Mouse (Mus musculus): ENCODE data around the gene Slc44a3.

Gene Slc44a3

DNA sequence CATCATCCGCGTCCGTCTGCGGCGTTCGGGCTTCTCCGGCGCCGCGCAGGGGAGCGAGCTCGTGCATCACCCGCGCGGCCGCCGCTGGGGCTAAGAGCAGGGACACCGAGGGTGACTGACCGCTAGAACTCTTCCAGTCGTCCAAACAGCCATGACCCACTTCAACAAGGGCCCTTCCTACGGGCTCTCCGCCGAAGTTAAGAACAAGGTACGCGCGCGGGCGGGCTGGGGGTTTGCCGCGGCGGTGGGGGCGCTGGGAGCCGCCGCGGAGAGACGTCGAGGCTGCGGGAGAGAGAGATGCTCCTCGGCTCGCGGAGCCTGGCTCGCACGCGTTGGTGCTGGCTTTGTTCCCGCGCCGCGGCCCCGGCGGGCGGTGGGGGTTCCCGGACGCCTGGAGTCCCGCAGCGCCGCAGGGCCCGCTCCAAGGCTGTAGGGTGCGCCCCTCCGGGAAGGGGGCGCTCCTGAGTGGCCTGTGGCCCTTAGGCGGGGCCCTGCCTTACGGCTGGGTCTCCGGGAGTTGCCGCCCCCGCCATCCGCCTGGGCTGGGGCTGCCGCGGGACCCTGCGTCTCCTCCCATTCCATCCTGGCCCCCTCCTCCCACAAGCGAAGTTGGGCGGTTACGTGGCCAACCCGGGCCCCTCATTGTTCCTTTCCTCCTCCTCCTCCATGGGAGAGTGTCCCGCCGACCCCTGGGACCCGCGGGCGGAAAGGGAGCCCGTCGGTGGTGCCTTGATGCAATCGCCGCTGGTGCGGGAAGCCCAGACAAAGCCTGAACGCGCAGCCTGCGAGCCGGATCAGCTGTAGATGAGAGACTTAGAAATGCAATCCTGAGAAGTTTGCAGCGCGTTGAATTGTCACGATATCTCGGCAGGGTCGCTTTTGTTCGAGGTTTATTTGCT, 105.3 kb downstream of the Slc44a3 start:
- peak; percentile 95 for DNase-seq (ENCODE audit: low read depth)

DNA sequence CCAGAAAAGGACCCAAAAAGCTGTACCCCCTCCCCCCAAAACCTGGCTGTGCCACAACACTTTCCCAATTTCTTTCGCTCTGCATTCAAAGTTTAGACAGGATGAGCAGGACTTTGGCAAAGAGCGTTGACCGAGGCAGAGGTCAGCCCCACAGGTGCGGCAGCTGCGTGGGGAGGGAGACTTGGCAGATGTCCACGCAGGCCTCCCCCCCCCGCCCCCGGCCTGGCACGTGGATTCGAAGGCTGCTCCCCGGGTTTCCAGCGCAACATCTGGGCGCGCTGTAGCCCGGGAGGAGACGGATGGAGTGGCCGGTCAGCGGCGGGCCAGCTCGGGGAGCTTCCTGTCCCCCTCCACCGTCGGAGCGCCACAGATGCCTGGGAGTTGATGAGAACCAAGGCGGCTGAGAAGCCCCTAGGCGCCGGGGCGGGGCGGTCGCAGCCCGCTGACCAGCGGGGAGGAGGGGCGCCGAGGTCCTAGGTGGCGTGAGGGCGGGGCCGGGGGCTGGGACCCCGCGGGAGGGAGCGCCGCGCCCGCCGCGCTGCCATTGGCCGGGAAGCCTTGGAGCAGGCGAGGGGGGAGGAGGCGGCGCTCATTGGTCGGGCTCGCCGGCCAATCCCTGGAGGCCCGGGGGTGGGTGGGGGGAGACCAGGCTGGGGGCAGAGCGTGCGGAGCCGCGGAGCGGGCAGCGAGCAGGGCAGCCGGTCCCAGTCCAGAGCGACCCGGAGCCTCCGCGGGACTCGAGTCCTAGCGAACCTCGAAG, 106.2 kb downstream of the Slc44a3 start, which contains the start of gene Cnn3:
Gene Cnn3 (plus strand): TSS at position 637 of the 760 bp plus-strand sequence.
- peak; percentile 98 for DNase-seq (ENCODE audit: low read depth)

DNA sequence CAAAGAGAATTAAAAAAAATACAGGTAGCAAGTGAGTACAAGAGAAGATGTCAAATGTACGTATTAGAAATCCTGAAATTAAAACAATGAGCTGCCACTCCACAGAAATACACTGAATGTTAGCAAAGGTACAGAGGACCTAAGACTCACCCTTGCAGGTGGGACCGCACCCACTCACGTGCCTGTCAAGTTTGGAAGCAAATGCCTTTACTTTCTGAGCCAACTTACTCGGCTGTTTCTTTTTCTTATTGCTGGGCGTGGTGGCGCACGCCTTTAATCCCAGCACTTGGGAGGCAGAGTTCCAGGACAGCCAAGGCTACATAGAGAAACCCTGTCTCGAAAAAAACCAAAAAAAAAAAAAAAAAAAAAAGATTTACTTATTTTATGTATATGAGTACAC, 109.8 kb downstream of the Slc44a3 start:
- DNase-seq (ENCODE audit: low read depth) = no peak

GRCm38 (mm10) chr3:121418850-121419435, 113.3 kb downstream of the Slc44a3 start:
- no peak for DNase-seq (ENCODE audit: low read depth)

DNA sequence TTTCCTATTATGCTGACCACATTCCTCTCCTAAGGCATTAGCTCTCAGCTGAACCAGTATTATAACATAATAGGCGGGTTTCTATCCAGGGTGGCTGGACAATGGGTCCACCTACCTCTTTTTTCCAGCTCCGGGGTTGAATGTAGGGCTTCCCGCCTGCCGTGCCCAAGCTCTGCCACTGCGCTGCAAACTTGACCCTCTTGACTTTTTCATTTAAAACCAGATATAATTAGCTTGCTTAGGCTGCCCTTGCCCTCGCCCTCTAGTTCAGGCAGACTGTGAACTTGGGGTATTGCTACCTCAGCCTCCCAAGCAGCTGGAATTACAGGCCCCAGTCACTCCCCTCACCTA, 114.0 kb downstream of the Slc44a3 start:
- DNase-seq (ENCODE audit: low read depth) = no peak

DNA sequence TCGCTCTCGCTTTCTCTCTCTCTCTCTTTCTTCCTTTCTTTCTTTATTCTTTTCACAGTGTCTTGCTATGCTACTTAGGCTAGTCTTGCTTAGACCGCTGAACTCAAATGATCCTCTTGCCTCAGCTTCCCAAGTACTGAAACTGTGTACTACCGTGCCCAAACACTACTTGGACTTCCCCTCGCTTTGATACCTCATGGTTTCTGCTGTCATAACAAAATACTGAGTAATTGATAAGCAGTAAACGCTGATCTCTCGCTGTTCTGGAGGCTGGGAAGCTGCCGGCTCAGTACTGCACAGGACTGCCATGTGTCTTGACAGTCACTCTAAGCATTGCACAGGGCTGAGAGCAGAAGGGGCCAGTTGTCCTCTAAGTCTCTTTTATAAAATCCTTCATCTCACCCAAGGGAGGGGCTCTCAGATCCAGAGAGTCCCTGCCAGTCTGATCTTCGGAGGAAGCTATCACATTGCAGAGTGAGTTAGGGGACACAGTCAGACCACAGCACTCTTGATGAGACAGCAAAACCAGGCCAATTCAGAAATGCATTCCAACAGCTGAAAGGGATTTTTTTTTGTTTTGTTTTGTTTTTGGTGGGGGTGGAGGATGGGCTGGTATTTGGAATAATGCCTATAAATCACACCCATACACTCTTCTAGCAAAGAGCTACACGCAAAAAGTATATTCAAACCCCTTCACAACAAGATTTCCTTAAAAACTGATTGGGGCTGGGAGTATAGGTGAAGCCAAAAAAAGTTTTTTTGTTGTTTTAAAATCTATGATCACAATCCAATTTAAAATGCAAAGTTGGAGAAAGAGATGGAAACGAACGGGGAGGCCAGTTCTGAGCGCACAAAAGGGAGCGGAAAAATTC, 114.6 kb downstream of the Slc44a3 start:
- no peak for DNase-seq (ENCODE audit: low read depth)

GRCm38 (mm10) chr3:121416171-121417154, 115.7 kb downstream of the Slc44a3 start:
- no peak for DNase-seq (ENCODE audit: low read depth)

- no peak for DNase-seq (ENCODE audit: low read depth)
Observed at GRCm38 (mm10) chr3:121411450-121411849, 120.8 kb downstream of the Slc44a3 start.

All from NIH3T3 (cell line).